Mouse (Mus musculus) left cerebral cortex, postnatal 10 days (tissue): ENCODE results near the gene B230118H07Rik. TPM values are rescaled to one million over a fixed set of nuclear protein-coding genes. Genes with fewer than 3 reads are reported as not detected.

Source experiments
- DNase-seq, 2 experiments: peaks; one replicate each; pipeline ENCODE4 v3.0.0; 2021 to 2022; ENCODE audit warnings: low spot score in 2 of 2, mixed read lengths in 1 of 2; ENCODE audit errors: extremely low spot score in 1 of 2
- intact Hi-C: fragments of 180-260 bp; cut with DNase I; formaldehyde crosslinking; loops from one replicate; pipeline ENCODE4 v1.15.1; 2025
- total RNA-seq, 2 experiments: library from RNA; stranded (reverse); gene quantifications; 2 replicates each; pipeline ENCODE4 v1.2.3; 2021

B230118H07Rik gene
- total RNA-seq, 2 experiments from 2014 or later, result 24.7 to 27.9 TPM

DNA sequence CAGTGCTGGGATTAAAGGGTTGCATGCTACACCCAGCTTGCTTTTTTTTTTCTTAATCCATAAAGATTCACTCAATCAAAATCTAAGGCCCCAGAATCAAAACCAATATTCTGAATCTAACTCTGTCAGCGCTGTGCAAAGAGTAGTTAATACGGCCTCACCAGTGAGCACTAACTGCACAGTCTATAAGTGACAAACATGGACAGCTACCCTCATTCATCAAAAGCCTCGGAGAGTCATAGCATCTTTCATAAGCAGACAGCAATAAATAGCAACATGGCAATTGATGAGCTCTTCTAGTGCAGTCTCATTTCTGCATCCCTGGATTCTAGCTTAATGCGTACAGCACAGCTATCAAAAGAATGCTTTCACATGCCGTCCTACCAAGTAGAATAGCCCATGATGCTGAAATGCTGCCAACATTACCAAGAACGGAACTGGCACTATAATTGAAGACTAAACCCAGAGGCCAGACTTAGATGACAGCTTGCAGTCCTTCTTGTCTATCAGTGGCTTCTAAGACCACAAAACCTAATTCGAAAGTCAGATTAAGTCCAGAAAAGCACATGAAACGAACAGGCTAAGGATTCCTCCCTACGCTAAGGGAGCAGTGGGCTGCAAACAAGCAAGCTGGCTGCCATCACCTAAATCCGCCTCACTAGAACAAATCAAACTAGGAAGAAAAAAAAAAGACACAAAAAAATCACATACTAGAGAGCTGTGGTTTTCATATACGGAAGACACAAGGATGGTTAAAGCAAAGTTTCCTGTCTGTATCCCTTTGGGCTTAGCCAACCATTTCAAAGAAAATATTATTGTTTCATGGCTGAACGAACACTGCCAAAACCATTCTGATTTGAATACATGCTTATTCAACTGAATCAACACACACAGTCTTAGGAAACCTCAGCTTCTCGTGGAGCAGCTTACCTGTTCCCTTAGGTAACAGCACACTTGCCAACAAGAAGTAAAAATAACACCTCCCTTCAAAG is 50.8 kb downstream of the B230118H07Rik start:
- no peak for DNase-seq
- intact Hi-C loops, result loop anchor here (2.0 kb wide), 1 partner anchor 54 kb away; no protein-coding TSS in a partner anchor

DNA sequence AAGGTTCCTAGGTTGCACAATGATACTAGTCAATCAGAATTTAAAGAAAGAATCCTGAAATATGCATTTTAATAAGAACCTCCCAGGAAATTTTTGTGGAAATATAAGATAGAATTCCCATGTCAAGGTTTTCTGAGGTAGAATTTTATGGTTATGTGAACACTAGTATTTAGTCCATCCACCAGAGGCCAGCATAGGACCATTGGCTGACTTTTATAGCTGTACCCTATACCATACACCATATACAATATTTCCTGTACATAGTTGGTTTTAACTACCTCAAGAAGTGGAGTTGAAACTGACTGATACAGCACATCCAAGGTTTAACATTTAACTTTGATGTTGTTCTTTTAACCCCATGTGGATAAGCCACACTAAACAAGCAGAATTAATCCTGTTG is 52.1 kb downstream of the B230118H07Rik start:
- DNase-seq, result no peak
- intact Hi-C loops, result no loop called here

DNA sequence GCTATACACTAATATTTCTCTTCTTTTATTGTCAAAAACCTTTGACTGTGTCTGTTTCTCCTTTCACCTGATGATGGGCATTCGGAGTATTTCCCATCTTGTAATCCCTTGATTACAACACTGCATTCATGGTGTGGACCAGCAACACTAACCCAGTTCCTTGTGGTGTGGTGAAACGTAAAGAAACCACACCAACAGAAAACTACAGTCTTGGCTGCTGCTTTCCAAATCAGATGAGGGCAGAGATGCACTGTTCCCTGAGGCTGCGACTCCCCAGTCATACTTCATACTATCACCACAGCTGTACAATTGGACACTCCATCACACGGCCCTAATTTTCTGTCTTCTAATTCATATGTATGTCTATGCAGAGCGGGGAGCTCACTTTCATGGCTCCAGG is 54.7 kb downstream of the B230118H07Rik start:
- intact Hi-C loops, result no loop called here
- DNase-seq, result no peak

DNA sequence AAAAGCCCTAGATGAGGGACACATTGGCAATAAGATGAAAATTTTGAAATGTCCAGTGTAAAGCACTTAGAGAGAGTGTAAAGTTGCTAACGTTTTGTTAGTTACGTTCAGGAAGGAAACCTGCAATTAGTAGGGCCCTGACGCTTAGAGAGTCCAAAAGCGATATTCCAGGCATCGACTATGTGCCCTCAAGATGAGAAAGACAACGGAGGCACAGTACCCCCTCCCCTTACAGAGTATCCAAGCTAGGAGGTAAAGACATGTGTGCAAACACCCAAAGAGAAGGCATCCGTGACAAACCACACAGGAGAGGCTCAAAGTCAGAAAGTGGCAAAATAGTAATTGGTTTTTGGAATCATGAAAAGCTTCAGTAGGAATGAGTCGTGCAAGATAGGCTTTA is 56.4 kb downstream of the B230118H07Rik start:
- intact Hi-C loops, result no loop called here

GRCm38 (mm10) chr2:101592023-101592841 is 57.1 kb downstream of the B230118H07Rik start:
- intact Hi-C loops, result no loop called here
- DNase-seq, result no peak

More for the DNA sequence above, 56.4 kb downstream of the B230118H07Rik start:
- DNase-seq, result no peak

DNA sequence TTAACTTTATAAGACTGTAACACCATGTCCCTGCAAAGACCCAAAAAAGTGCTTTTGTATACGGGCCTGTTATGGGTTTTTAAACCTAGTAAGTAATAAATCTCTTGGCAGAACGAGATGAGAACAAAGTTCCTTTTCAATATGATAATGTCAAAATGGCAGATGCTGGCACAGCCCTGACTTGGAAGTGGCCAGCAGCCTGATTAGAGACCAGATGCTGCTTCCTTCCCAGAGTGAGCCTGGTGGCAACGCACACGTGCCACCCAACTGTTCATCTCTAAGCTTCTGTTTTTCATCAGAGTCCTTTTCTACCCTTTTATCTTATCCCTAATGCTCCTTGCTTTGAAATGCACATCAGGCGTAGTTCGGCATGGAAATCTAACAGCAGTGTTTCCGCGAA is 58.0 kb downstream of the B230118H07Rik start:
- intact Hi-C loops, result no loop called here
- no peak for DNase-seq

GRCm38 (mm10) chr2:101581418-101581817 is 67.9 kb downstream of the B230118H07Rik start:
- no peak for DNase-seq
- intact Hi-C loops, result no loop called here

DNA sequence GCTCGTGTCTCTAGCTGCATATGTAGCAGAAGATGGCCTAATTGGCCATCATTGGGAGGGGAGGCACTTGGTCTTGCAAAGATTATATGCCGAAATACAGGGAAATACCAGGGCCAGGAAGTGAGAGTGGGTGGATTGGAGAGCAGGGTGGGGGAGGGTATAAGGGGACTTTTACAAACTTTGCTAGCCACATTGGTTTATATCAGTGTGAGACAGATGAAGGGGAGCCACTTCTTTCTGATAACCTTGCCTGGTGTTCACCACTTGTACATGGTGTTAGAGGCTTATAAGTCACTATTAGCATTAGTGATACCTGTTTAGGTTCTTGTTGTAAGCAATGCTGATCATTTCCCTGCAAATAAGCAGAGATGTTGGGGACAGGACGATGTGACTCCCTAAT is 68.4 kb downstream of the B230118H07Rik start:
- intact Hi-C loops, result no loop called here
- no peak for DNase-seq

DNA sequence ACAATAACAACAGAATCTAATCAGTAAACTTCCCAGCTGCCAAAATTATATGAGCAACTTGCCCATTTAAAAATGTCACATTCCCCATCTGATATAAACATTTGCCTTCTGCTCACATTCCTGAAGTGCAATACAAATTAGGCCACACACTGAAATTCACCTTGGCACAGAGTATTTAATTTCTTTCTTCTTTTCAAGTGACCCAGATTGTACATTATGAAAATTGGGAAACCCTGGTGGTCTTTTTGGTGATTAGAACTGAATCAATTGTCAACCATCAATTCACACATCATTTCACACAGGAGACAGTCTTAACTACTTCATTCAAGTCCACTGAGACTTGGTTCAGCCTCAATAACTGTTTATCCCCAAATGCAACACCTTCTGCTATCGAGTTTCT is 68.9 kb downstream of the B230118H07Rik start:
- intact Hi-C loops, result no loop called here
- DNase-seq, result no peak

DNA sequence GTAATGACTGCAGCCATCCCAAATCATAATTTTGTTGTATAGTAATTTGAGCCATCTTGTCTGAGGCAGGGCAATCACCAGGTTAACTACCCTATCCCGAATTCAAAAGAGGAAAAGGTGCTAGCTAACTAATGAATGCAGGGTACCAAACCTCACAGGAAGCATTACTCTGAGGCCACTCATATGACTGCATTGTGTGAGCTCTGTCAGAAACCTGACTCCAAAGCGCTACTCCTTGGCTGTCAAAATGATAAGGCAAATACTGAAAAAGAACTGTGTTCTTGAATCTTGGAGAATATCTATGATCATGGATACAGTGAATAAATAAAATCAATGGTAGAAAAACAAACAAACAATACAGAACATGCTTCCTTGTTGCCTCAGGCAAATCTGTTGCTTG is 69.3 kb downstream of the B230118H07Rik start:
- no peak for DNase-seq
- intact Hi-C loops, result no loop called here

GRCm38 (mm10) chr2:101577243-101577642 is 72.1 kb downstream of the B230118H07Rik start:
- intact Hi-C loops, result no loop called here
- DNase-seq, result no peak

DNA sequence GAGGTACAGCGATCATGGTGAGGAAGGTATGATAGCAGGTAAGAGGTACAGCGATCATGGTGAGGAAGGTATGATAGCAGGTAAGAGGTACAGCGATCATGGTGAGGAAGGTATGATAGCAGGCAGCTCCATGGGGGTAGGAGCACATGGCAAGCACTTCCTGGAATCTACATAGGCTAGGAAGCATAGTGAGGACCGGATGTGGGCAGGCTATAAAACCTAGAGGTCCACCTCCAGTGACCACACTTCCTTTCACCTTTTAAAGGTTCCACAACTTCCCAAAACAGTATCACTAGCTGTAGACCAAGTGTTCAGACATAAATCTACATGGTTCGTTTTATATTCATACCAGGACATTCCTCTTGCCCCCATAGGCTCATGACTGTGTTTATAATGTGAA is 80.1 kb downstream of the B230118H07Rik start:
- intact Hi-C loops, result no loop called here

GRCm38 (mm10) chr2:101567490-101567889 is 81.8 kb downstream of the B230118H07Rik start:
- DNase-seq, result no peak
- intact Hi-C loops, result no loop called here

More for the DNA sequence above, 80.1 kb downstream of the B230118H07Rik start:
- DNase-seq, result no peak

GRCm38 (mm10) chr2:101563776-101564175 is 85.6 kb downstream of the B230118H07Rik start:
- DNase-seq, result no peak
- intact Hi-C loops, result no loop called here

DNA sequence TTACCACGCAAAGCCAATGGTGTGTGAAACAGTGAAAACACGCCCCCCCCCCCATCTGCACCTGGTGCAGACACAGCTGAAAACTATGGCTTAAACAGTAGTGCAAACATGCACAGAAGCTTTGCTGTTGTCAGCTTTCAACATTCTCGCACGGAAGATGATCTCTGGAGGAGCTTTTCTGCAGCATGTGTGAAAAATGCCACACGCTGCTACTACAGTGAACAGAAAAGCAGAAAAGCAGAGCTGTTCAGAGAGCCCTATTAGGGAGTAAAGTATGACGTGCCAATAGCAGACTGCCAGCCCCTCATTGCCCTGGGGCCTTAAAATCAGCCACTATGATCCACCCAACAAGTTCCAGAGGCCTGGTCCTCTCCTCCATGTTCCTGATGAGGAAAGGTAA is 86.1 kb downstream of the B230118H07Rik start:
- intact Hi-C loops, result no loop called here

DNA sequence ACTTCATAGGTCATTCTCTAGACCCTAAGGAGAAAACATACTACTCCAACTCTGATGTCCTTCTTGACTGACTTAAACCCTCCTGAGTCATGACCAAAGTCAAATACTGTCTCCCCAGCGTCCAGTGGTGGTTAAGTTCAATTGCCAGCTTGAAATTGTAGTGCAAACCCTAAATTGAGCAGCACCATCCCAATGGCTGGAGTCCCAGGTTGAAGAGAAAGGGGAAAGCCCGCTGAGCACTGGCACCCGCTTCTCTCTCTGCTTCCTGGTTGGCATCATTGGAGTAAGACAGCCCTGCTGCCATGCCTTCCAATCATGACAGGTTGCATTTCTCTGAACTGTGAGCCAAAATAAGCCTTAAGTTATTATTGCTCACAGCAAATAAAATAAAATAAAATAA is 89.9 kb downstream of the B230118H07Rik start:
- intact Hi-C loops, result no loop called here

More for the DNA sequence above, 86.1 kb downstream of the B230118H07Rik start:
- no peak for DNase-seq

DNA sequence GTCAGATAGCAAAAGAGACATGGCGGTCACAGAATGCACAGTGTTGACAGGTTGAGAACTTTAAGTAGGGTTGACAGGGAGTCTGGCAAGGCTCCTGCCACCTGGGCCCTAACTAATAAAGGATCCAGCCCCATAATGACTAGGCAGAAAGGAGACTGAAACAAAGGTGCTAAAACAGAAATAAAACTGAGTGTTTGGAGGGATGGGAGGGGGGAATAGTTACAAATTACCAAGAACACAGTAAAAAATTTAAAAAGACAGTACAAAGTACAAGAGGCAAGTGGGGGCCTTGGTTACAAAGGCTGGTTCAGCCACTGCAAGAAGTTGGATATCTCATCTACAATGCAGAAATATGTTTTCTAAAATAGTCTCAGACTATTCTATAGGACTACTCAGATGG is 93.4 kb downstream of the B230118H07Rik start:
- DNase-seq, result no peak
- intact Hi-C loops, result no loop called here

More for the DNA sequence above, 89.9 kb downstream of the B230118H07Rik start:
- DNase-seq, result no peak

DNA sequence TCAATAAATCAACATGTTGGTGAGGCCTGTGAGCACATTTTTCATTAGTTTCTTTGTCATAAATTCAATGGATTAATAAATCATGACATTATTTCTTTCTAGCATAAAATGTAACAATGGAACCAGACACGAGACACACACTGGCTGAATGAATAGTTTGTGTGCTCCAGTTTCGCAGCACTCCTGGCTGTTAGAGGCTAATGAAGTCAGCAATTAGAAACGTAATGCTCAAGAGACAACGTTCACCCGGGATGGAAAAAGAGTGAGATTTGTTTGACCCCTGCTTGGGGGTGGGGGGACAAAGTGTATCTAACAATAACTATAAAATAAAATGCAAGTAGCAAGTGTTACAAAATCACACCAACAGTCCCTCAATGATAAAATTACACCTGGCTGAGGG is 95.5 kb downstream of the B230118H07Rik start:
- intact Hi-C loops, result no loop called here

DNA sequence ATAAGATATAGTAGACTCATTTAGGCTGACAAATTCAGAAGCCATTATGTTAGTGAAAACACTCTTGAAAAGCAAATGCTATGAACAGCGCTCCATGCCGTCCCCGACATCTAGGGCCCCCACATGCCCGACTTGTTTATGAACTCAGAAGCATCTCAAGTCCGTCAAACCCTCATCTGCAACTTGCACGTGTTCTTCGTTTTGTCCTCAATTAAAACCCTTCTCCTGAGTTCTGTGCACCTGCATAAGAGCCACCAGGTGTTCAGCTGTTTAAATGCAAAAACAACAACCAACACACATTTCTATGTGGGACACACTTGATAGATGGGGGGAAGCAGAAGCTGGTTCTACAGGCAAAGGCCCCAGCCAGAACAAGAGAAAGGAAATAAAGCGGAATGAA is 97.0 kb downstream of the B230118H07Rik start:
- DNase-seq, result no peak
- intact Hi-C loops, result no loop called here

More for the DNA sequence above, 95.5 kb downstream of the B230118H07Rik start:
- DNase-seq, result no peak
